In the genomic region with DNA sequence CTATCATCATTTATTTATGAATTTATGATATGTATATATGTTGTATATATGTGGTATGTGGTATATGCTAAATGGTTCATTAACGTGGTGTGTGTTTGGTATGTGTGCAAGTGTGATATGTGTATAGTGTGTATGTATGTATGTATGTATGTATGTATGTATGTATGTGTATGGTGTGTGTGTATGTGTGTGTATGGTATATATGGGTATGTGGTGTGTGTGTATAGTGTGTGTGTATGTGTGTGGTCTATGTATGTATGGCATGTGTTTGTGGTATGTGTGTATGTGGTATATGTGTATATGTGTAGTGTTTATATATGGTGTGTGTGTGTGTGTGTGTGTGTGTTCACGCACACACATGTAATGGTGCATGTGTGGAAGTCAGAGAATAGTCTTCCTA, we compare ENCODE assay signal across 24 mouse cellular contexts.
"Had no signal": no experiment of that assay in that cellular context is flagged by ENCODE, and none has a peak within 500 bp of the region (broad histone marks: within the 10 kb centered on the region; RNA-seq: fewer than 3 reads in every experiment).

No protein-coding gene starts in this region.

- DNase-seq: gastrocnemius, postnatal 14 days; gastrocnemius, postnatal 36 days; heart, adult 11 months; heart, adult 2 months; heart, postnatal 14 days; heart, postnatal 36 days; kidney, adult 11 months; kidney, adult 2 months; kidney, adult 9 months; kidney, postnatal 14 days; kidney, postnatal 36 days; layer of hippocampus, adult 9-11 months; layer of hippocampus, postnatal 36 days; left cerebral cortex, postnatal 4 days had no signal

- H3K9me3 ChIP-seq: heart, embryonic 13.5 days; heart, embryonic 15.5 days; kidney, embryonic 15.5 days; limb, embryonic 13.5 days; limb, embryonic 15.5 days had no signal

- H3K9ac ChIP-seq: heart, embryonic 13.5 days; heart, embryonic 15.5 days; hindbrain, embryonic 14.5 days; kidney, embryonic 15.5 days; limb, embryonic 13.5 days; limb, embryonic 15.5 days had no signal

- H3K4me3 ChIP-seq: heart, adult 2 months; heart, embryonic 13.5 days; heart, embryonic 15.5 days; kidney, embryonic 15.5 days; limb, embryonic 13.5 days; limb, embryonic 15.5 days had no signal

- H3K4me2 ChIP-seq: heart, embryonic 11.5 days; heart, embryonic 13.5 days; heart, embryonic 15.5 days; hindbrain, embryonic 14.5 days; kidney, embryonic 15.5 days; limb, embryonic 13.5 days; limb, embryonic 15.5 days had no signal

- H3K27me3 ChIP-seq: heart, embryonic 13.5 days; heart, embryonic 15.5 days; kidney, embryonic 15.5 days; limb, embryonic 13.5 days; limb, embryonic 15.5 days had no signal

- H3K4me1 ChIP-seq: heart, embryonic 15.5 days; kidney, embryonic 15.5 days; limb, embryonic 13.5 days; limb, embryonic 15.5 days had no signal

- H3K27ac ChIP-seq: heart, adult 2 months; heart, embryonic 13.5 days; heart, embryonic 15.5 days; hindbrain, embryonic 14.5 days; kidney, embryonic 15.5 days; kidney, postnatal 0 days; limb, embryonic 13.5 days; limb, embryonic 15.5 days had no signal

- H3K36me3 ChIP-seq: kidney, embryonic 15.5 days; limb, embryonic 13.5 days; limb, embryonic 15.5 days had no signal

- ATAC-seq: hindbrain, embryonic 16.5 days; intestine, embryonic 16.5 days had no signal
